Mouse (Mus musculus): Measurements from ENCODE around the gene St6gal2. TPM values are rescaled to one million over a fixed set of nuclear protein-coding genes. Genes with fewer than 3 reads are reported as not detected.

Gene St6gal2
- polyA plus RNA-seq, 1 experiment from 2014 or later = 10.0 TPM

DNA sequence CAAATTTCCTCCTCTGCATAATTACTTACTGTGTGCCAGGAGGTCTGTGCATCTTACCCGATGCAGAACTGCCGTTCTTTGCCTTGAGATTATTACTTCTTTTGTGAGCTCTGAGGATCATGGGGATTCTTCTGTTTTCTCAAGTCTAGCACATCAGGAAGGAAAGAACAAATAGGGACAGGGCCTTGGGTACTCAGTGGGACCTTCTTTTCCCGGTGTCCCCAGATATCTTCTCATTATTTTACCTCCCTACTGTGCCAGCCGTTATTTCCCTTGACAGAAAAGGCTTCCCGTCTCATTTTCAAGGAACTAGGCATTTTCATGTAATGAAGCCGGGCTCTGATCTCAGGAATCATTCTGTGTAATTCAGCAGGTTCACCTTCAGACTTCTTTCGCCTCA is 34.2 kb downstream of the St6gal2 start:
- no peaks in the 10 kb centered on the region; the same call in 1 of the 2 replicates for H3K9me3 ChIP-seq
- 67% methylated on average over 7 of the region's 7 CpGs for WGBS
- H3K4me3 ChIP-seq = no peak overlapping the region
- H3K36me3 ChIP-seq = 0 out of 2 replicates have a peak, but pooled peaks cover 5% of the 10 kb centered on the region
- H3K27me3 ChIP-seq = no peaks in the 10 kb centered on the region
- no peaks in the 10 kb centered on the region for H3K4me1 ChIP-seq
- no peak overlapping the region for H3K27ac ChIP-seq
- ATAC-seq (ENCODE audit: insufficient number of reproducible peaks, insufficient read depth, low FRiP score, low TSS enrichment) = no peak
- no peak overlapping the region for H3K9ac ChIP-seq
- no peak overlapping the region for H3K4me2 ChIP-seq (replicated peaks)

DNA sequence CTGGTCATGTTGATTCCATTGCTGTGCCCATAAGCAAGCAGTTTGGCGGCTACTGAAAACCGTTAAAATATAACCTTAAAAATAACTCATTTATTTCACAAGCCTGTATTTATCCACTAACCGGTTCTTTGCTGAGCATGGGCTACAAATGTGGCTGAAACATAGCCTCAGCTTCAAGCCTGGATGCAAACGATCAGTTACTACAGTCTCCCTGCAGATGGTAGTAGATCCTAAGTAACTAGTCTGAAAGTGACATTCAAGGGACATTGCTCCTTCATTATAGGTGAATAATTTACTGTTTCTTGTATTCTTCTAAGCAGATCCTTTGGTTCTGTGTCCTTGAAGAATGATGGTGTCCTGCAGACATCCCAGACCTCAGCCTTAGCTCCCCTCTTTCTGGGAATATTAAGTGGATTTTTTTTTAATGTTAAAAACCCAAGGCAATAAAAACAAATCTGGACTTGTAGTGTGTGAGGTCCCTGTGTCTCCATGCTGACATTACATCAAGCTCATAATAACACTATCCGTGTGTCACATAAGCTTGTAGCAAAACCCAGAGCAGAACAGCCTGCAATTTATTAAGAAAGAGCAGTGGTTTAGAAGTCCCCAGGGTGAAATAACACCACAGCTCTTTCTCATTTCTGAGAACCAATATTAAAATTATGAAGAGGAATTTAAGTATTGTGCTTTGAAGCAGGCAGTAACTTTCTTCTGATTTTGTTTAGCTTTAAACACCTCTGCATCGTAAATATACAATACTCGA is 39.1 kb downstream of the St6gal2 start:
- no peak overlapping the region for H3K4me2 ChIP-seq (replicated peaks)
- no peak for ATAC-seq (ENCODE audit: insufficient number of reproducible peaks, insufficient read depth, low FRiP score, low TSS enrichment)
- H3K27ac ChIP-seq = no peak overlapping the region
- H3K36me3 ChIP-seq = 0 out of 2 replicates have a peak, but pooled peaks cover 5% of the 10 kb centered on the region
- H3K4me3 ChIP-seq = no peak overlapping the region
- H3K4me1 ChIP-seq = no peaks in the 10 kb centered on the region
- no peaks in the 10 kb centered on the region for H3K9me3 ChIP-seq
- no peaks in the 10 kb centered on the region for H3K27me3 ChIP-seq
- H3K9ac ChIP-seq = no peak overlapping the region
- WGBS = 75% methylated on average over 7 of the region's 7 CpGs

- no peaks in the 10 kb centered on the region for H3K36me3 ChIP-seq
- H3K9me3 ChIP-seq = no peaks in the 10 kb centered on the region
- no peak for ATAC-seq (ENCODE audit: insufficient number of reproducible peaks, insufficient read depth, low FRiP score, low TSS enrichment)
- no peak overlapping the region for H3K4me3 ChIP-seq
- no peak overlapping the region for H3K9ac ChIP-seq
- H3K4me1 ChIP-seq = no peaks in the 10 kb centered on the region
- H3K27ac ChIP-seq = no peak overlapping the region
- no peak overlapping the region for H3K4me2 ChIP-seq (replicated peaks)
- H3K27me3 ChIP-seq = no peaks in the 10 kb centered on the region
- 87% methylated on average over 7 of the region's 7 CpGs for WGBS
Observed at GRCm38 (mm10) chr17:55531872-55532271, 86.7 kb downstream of the St6gal2 start.

- Histone ChIP-seq H3K36me3 (no peaks in the 10 kb centered on the region), H3K27ac (no peak overlapping the region), H3K9ac (no peak overlapping the region), H3K27me3 (no peaks in the 10 kb centered on the region), H3K4me3 (no peak overlapping the region), H3K9me3 (no peaks in the 10 kb centered on the region), H3K4me1 (no peaks in the 10 kb centered on the region), H3K4me2 (replicated peaks) (no peak overlapping the region)
- ATAC-seq (ENCODE audit: insufficient number of reproducible peaks, insufficient read depth, low FRiP score, low TSS enrichment) = no peak
- WGBS = 82% methylated on average over 1 of the region's 1 CpGs
Observed at GRCm38 (mm10) chr17:55548476-55548875, 103.3 kb downstream of the St6gal2 start.

GRCm38 (mm10) chr17:55561774-55562173 is 116.6 kb downstream of the St6gal2 start:
- Histone ChIP-seq H3K36me3 (no peaks in the 10 kb centered on the region), H3K9me3 (no peaks in the 10 kb centered on the region), H3K4me2 (replicated peaks) (no peak overlapping the region), H3K27me3 (no peaks in the 10 kb centered on the region), H3K27ac (no peak overlapping the region), H3K4me3 (no peak overlapping the region), H3K4me1 (no peaks in the 10 kb centered on the region), H3K9ac (no peak overlapping the region)
- ATAC-seq (ENCODE audit: insufficient number of reproducible peaks, insufficient read depth, low FRiP score, low TSS enrichment) = no peak
- WGBS = 53% methylated on average over 2 of the region's 2 CpGs

Other genes starting within 250 kb of the St6gal2 start
- gene Vmn2r118, start 179.8 kb downstream of the St6gal2 start, polyA plus RNA-seq (2016; fragmentation: Nextera tagmentation; extraction: Ambion mirVana) = not detected in 2 replicates

Measured in embryonic facial prominence, embryonic 12.5 days (tissue).